Mouse (Mus musculus) embryonic facial prominence, embryonic 12.5 days (tissue): ENCODE measurements around the gene Tenm2. TPM values are rescaled to one million over a fixed set of nuclear protein-coding genes. Genes with fewer than 3 reads are reported as not detected.
A peak's percentile ranks its signal among the peaks of the same experiment; 100 is the strongest.

ENCODE experiments used
- ATAC-seq: fragments of 200-750 bp; cut with Nextera tagmentation; 2 replicates; pipeline ENCODE4 v1.8.0; 2017; ENCODE audit not compliant: insufficient number of reproducible peaks, insufficient read depth, low FRiP score, low TSS enrichment
- H3K27ac ChIP-seq: fragments of 300-500 bp; sonication (generic); 2 replicates; pipeline ENCODE4 v1.5.1; 2016; ENCODE audit warnings: mild to moderate bottlenecking
- H3K27me3 ChIP-seq: fragments of 300-500 bp; sonication (generic); 2 replicates; pipeline ENCODE4 v1.6.1; 2016; ENCODE audit warnings: mild to moderate bottlenecking, moderate library complexity
- H3K36me3 ChIP-seq: fragments of 300-500 bp; sonication (generic); 2 replicates; pipeline ENCODE4 v1.6.1; 2016; ENCODE audit warnings: mild to moderate bottlenecking
- H3K4me1 ChIP-seq: fragments of 300-500 bp; sonication (generic); 2 replicates; pipeline ENCODE4 v1.6.1; 2016
- H3K4me2 ChIP-seq: fragments of 300-500 bp; sonication (generic); replicated peaks from 2 replicates; pipeline ENCODE4 v1.6.1; 2016; ENCODE audit warnings: mild to moderate bottlenecking, moderate library complexity
- H3K4me3 ChIP-seq: fragments of 300-500 bp; sonication (generic); 2 replicates; pipeline ENCODE4 v1.5.1; 2016; ENCODE audit warnings: mild to moderate bottlenecking
- H3K9ac ChIP-seq: fragments of 300-500 bp; sonication (generic); 2 replicates; pipeline ENCODE4 v1.6.1; 2016; ENCODE audit warnings: mild to moderate bottlenecking, moderate library complexity
- H3K9me3 ChIP-seq: fragments of 300-500 bp; sonication (generic); 2 replicates; pipeline ENCODE4 v1.6.1; 2016; ENCODE audit warnings: mild to moderate bottlenecking, moderate library complexity
- WGBS: fragments of 180-500 bp; shearing (Covaris S2); methylation state at CpG from one replicate; pipeline ENCODE4 v1.1.7; 2016; 5-methylcytosine and 5-hydroxymethylcytosine counted together
- polyA plus RNA-seq: library from polyadenylated mRNA; unstranded; fragments of >200 nt; fragmentation: Nextera tagmentation; extraction: Ambion mirVana; gene quantifications from 2 replicates; pipeline ENCODE4 v1.2.1, GENCODE M21; 2016

The Tenm2 gene
- polyA plus RNA-seq, 1 experiment from 2014 or later = 3.4 TPM

GRCm38 (mm10) chr11:36053457-36053856, 1182.3 kb downstream of the Tenm2 start:
- H3K27me3 ChIP-seq = 0 out of 2 replicates have a peak, but pooled peaks cover 3% of the 10 kb centered on the region
- no peak overlapping the region for H3K4me3 ChIP-seq
- no peak overlapping the region for H3K27ac ChIP-seq
- no peak overlapping the region for H3K4me2 ChIP-seq
- no peak for ATAC-seq
- no peak overlapping the region for H3K9ac ChIP-seq
- WGBS = 63% methylated on average over 4 of the region's 4 CpGs
- H3K4me1 ChIP-seq = no peaks in the 10 kb centered on the region
- no peaks in the 10 kb centered on the region for H3K36me3 ChIP-seq
- no peaks in the 10 kb centered on the region for H3K9me3 ChIP-seq

GRCm38 (mm10) chr11:36052598-36052997, 1183.2 kb downstream of the Tenm2 start:
- Histone ChIP-seq H3K4me3 (no peak overlapping the region), H3K27ac (no peak overlapping the region), H3K9me3 (no peaks in the 10 kb centered on the region), H3K4me1 (no peaks in the 10 kb centered on the region), H3K4me2 (no peak overlapping the region), H3K9ac (no peak overlapping the region), H3K27me3 (0 out of 2 replicates have a peak, but pooled peaks cover 3% of the 10 kb centered on the region), H3K36me3 (no peaks in the 10 kb centered on the region)
- no peak for ATAC-seq
- WGBS = 54% methylated on average over 2 of the region's 2 CpGs

- WGBS = 89% methylated on average over 1 of the region's 1 CpGs
- Histone ChIP-seq H3K27ac (no peak overlapping the region), H3K4me2 (no peak overlapping the region), H3K9ac (no peak overlapping the region), H3K36me3 (no peaks in the 10 kb centered on the region), H3K9me3 (no peaks in the 10 kb centered on the region), H3K27me3 (0 out of 2 replicates have a peak, but pooled peaks cover 3% of the 10 kb centered on the region), H3K4me3 (no peak overlapping the region), H3K4me1 (no peaks in the 10 kb centered on the region)
- ATAC-seq = no peak
Observed at GRCm38 (mm10) chr11:36052091-36052490, 1183.7 kb downstream of the Tenm2 start.

GRCm38 (mm10) chr11:36049547-36049946, 1186.2 kb downstream of the Tenm2 start:
- H3K27me3 ChIP-seq = peaks cover 5% of the 10 kb centered on the region; the same call in 1 of the 2 replicates

GRCm38 (mm10) chr11:36045681-36046276, 1190.0 kb downstream of the Tenm2 start:
- H3K27ac ChIP-seq = no peak overlapping the region
- WGBS = 3% methylated on average over 13 of the region's 13 CpGs

More at GRCm38 (mm10) chr11:36049547-36049946, 1186.2 kb downstream of the Tenm2 start:
- Histone ChIP-seq H3K9ac (no peak overlapping the region), H3K27ac (no peak overlapping the region), H3K4me2 (no peak overlapping the region), H3K9me3 (no peaks in the 10 kb centered on the region), H3K4me1 (no peaks in the 10 kb centered on the region), H3K4me3 (no peak overlapping the region), H3K36me3 (no peaks in the 10 kb centered on the region)
- WGBS = 9% methylated on average over 5 of the region's 5 CpGs
- ATAC-seq = no peak

GRCm38 (mm10) chr11:36041411-36041810, 1194.4 kb downstream of the Tenm2 start:
- Histone ChIP-seq H3K9me3 (no peaks in the 10 kb centered on the region), H3K36me3 (no peaks in the 10 kb centered on the region), H3K4me1 (peaks cover 7% of the 10 kb centered on the region), H3K4me3 (no peak overlapping the region), H3K9ac (no peak overlapping the region), H3K27ac (no peak overlapping the region), H3K27me3 (peaks cover 16% of the 10 kb centered on the region), H3K4me2 (no peak overlapping the region)
- WGBS = 79% methylated on average over 13 of the region's 13 CpGs
- no peak for ATAC-seq

More at GRCm38 (mm10) chr11:36045681-36046276, 1190.0 kb downstream of the Tenm2 start:
- H3K9ac ChIP-seq = peak overlapping the region; percentile 38; the same call in 1 of the 2 replicates
- no peaks in the 10 kb centered on the region for H3K9me3 ChIP-seq
- ATAC-seq = peak; percentile 62; the same call in 1 of the 2 replicates
- H3K27me3 ChIP-seq = peaks cover 11% of the 10 kb centered on the region
- H3K4me1 ChIP-seq = no peaks in the 10 kb centered on the region
- peak overlapping the region; percentile 45 for H3K4me2 ChIP-seq
- peak overlapping the region; percentile 38 for H3K4me3 ChIP-seq
- no peaks in the 10 kb centered on the region for H3K36me3 ChIP-seq

- Histone ChIP-seq H3K27ac (no peak overlapping the region), H3K9me3 (no peaks in the 10 kb centered on the region), H3K27me3 (peaks cover 16% of the 10 kb centered on the region), H3K4me2 (no peak overlapping the region), H3K36me3 (no peaks in the 10 kb centered on the region), H3K9ac (no peak overlapping the region), H3K4me3 (no peak overlapping the region), H3K4me1 (peaks cover 11% of the 10 kb centered on the region)
- WGBS = 74% methylated on average over 10 of the region's 10 CpGs
- ATAC-seq = no peak
Observed at GRCm38 (mm10) chr11:36040508-36041233, 1195.1 kb downstream of the Tenm2 start.

- H3K4me2 ChIP-seq = no peak overlapping the region
- H3K27me3 ChIP-seq = peaks cover 15% of the 10 kb centered on the region
- WGBS = 78% methylated on average over 10 of the region's 10 CpGs
- peaks cover 11% of the 10 kb centered on the region for H3K4me1 ChIP-seq
- H3K9me3 ChIP-seq = no peaks in the 10 kb centered on the region
- no peak overlapping the region for H3K27ac ChIP-seq
- no peak overlapping the region for H3K9ac ChIP-seq
- H3K36me3 ChIP-seq = no peaks in the 10 kb centered on the region
- no peak for ATAC-seq
- H3K4me3 ChIP-seq = no peak overlapping the region
Observed at GRCm38 (mm10) chr11:36039825-36040224, 1195.9 kb downstream of the Tenm2 start.

GRCm38 (mm10) chr11:36038386-36038785, 1197.4 kb downstream of the Tenm2 start:
- no peaks in the 10 kb centered on the region for H3K36me3 ChIP-seq
- H3K27ac ChIP-seq = no peak overlapping the region
- 64% methylated on average over 3 of the region's 3 CpGs for WGBS
- peaks cover 11% of the 10 kb centered on the region for H3K4me1 ChIP-seq
- no peak overlapping the region for H3K4me3 ChIP-seq
- no peak overlapping the region for H3K9ac ChIP-seq
- ATAC-seq = no peak
- H3K9me3 ChIP-seq = no peaks in the 10 kb centered on the region
- H3K27me3 ChIP-seq = peaks cover 10% of the 10 kb centered on the region; the same call in 1 of the 2 replicates
- H3K4me2 ChIP-seq = no peak overlapping the region

GRCm38 (mm10) chr11:36037311-36037710, 1198.5 kb downstream of the Tenm2 start:
- Histone ChIP-seq H3K4me1 (peaks cover 11% of the 10 kb centered on the region), H3K27ac (no peak overlapping the region), H3K27me3 (peaks cover 10% of the 10 kb centered on the region; the same call in 1 of the 2 replicates), H3K4me2 (no peak overlapping the region), H3K36me3 (no peaks in the 10 kb centered on the region), H3K9ac (no peak overlapping the region), H3K9me3 (no peaks in the 10 kb centered on the region), H3K4me3 (no peak overlapping the region)
- no peak for ATAC-seq
- 71% methylated on average over 4 of the region's 4 CpGs for WGBS

GRCm38 (mm10) chr11:36036061-36036695, 1199.6 kb downstream of the Tenm2 start:
- Histone ChIP-seq H3K9ac (no peak overlapping the region), H3K4me2 (no peak overlapping the region), H3K9me3 (no peaks in the 10 kb centered on the region), H3K36me3 (no peaks in the 10 kb centered on the region), H3K4me3 (no peak overlapping the region), H3K27ac (no peak overlapping the region), H3K4me1 (peaks cover 11% of the 10 kb centered on the region), H3K27me3 (0 out of 2 replicates have a peak, but pooled peaks cover 7% of the 10 kb centered on the region)
- WGBS = 41% methylated on average over 7 of the region's 7 CpGs
- no peak for ATAC-seq
